Mouse (Mus musculus): ENCODE measurements around the gene Olfr548-ps1. TPM values are rescaled to one million over a fixed set of nuclear protein-coding genes. Genes with fewer than 3 reads are reported as not detected.
A peak's percentile ranks its signal among the peaks of the same experiment; 100 is the strongest.
"Not testable (repeated sequence)": the region's sequence is repeated elsewhere in the genome, so short reads cannot be mapped to it uniquely, and the experiment has no call there.

The Olfr548-ps1 gene
- polyA plus RNA-seq (2012; ENCODE audit: insufficient read depth, insufficient read length, low replicate concordance, missing spikeins), result not detected in 2 replicates

DNA sequence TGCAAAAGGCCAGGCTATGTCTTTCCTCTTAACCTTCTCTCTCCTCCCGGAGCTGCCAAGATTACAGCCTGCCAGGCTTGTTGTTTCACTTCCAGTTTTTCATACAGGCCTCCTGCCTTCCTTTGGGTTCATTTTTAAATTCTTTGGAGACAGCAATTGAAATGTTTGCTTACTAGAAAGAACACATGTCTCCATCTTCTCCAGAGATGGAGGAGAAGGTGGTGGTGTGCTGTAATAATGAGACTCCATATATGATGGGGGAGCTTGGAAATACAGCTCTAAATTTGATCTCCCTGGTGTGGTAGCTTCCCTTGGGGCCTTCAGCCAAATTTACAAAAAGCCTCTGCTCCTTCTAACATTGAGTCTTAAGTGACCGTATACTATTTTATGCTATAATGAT lies at the start of gene Olfr548-ps1:
Olfr548-ps1 (plus strand) TSS at position 301 of the 400 bp plus-strand sequence.
- TF ChIP-seq POLR2A (IDR thresholded peaks at IDR 0.05; ENCODE audit: insufficient read depth, low read depth, low read length), result no peak
- TF ChIP-seq CTCF (IDR thresholded peaks at IDR 0.05; ENCODE audit: insufficient read depth, low read depth, low read length), result no peak
- no peaks in the 10 kb centered on the region for H3K4me1 ChIP-seq (ENCODE audit: control insufficient read depth, insufficient read depth, low read length)
- H3K4me3 ChIP-seq (ENCODE audit: insufficient read depth, low read depth, low read length), result no peak within 1 kb of the TSS
- no peak within 1 kb of the TSS for H3K27ac ChIP-seq (ENCODE audit: insufficient read depth, low read depth, low read length)
- WGBS, result 78% methylated on average over 2 of the region's 2 CpGs

DNA sequence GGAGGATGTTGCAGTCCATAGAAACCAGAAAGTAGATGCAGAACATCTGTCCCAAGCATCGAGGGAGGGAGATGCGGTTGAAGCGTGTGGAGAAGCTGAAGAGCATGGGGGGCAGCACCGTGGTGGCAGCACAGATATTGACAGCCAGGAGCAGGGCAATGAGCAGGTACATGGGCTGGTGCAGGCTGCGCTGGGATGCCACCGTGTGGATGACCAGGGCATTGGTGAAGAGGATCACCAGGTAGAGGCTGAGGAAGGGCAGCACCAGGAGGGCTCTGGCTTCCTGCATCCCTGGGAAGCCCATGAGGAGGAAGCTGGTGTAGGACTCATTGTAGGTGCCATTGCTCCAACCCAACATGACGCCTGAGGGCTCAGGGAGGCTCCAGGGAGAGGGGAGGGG lies 46.3 kb upstream of the Olfr548-ps1 start:
- not testable (repeated sequence) for H3K4me3 ChIP-seq (ENCODE audit: insufficient read depth, low read depth, low read length); H3K4me1 ChIP-seq (ENCODE audit: control insufficient read depth, insufficient read depth, low read length); H3K27ac ChIP-seq (ENCODE audit: insufficient read depth, low read depth, low read length)
- WGBS, result 55% methylated on average over 7 of the region's 7 CpGs

- TF ChIP-seq CTCF (IDR thresholded peaks at IDR 0.05; ENCODE audit: insufficient read depth, low read depth, low read length) (no peak), POLR2A (IDR thresholded peaks at IDR 0.05; ENCODE audit: insufficient read depth, low read depth, low read length) (no peak)
- no peak within 1 kb of the TSS for H3K27ac ChIP-seq (ENCODE audit: insufficient read depth, low read depth, low read length)
- H3K4me3 ChIP-seq (ENCODE audit: insufficient read depth, low read depth, low read length), result no peak within 1 kb of the TSS
- 66% methylated on average over 3 of the region's 3 CpGs for WGBS
- H3K4me1 ChIP-seq (ENCODE audit: control insufficient read depth, insufficient read depth, low read length), result no peaks in the 10 kb centered on the region
These were observed 41.2 kb upstream of the Olfr548-ps1 start, which contains the start of gene Olfr545 for GRCm38 (mm10) chr7:102499473-102499872. Olfr545 (minus strand) TSS chr7:102499573.

GRCm38 (mm10) chr7:102501986-102502385 lies 38.7 kb upstream of the Olfr548-ps1 start:
- WGBS, result 70% methylated on average over 5 of the region's 5 CpGs

DNA sequence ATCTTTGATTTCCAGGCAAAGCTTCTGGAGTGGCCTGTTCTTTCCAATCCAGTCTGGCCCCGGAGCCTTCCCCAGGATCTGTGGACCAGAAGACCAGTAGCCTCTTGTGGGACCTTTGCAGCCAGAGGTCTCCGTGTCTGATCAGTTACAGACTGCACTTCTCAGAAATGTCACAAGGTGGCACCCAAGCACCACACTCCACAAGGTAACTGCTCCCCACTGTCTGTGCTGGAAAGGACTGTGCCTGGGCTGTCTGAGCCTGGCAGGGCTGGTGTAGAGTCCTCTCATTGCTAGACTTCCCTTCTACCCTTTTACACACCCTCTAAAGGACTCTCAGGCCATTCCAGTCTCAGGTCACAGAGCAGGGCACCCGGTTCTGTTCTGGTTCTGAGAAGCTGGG lies 33.8 kb upstream of the Olfr548-ps1 start:
- Histone ChIP-seq H3K4me3 (ENCODE audit: insufficient read depth, low read depth, low read length) (no peak overlapping the region), H3K27ac (ENCODE audit: insufficient read depth, low read depth, low read length) (no peak overlapping the region), H3K4me1 (ENCODE audit: control insufficient read depth, insufficient read depth, low read length) (no peaks in the 10 kb centered on the region)
- 46% methylated on average over 3 of the region's 3 CpGs for WGBS
- peak; percentile 59 for TF ChIP-seq CTCF (IDR thresholded peaks at IDR 0.05; ENCODE audit: insufficient read depth, low read depth, low read length)
- TF ChIP-seq POLR2A (IDR thresholded peaks at IDR 0.05; ENCODE audit: insufficient read depth, low read depth, low read length), result no peak

More at GRCm38 (mm10) chr7:102501986-102502385, 38.7 kb upstream of the Olfr548-ps1 start:
- no peaks in the 10 kb centered on the region for H3K4me1 ChIP-seq (ENCODE audit: control insufficient read depth, insufficient read depth, low read length)
- no peak overlapping the region for H3K4me3 ChIP-seq (ENCODE audit: insufficient read depth, low read depth, low read length)
- H3K27ac ChIP-seq (ENCODE audit: insufficient read depth, low read depth, low read length), result no peak overlapping the region
- TF ChIP-seq POLR2A (IDR thresholded peaks at IDR 0.05; ENCODE audit: insufficient read depth, low read depth, low read length) (no peak), CTCF (IDR thresholded peaks at IDR 0.05; ENCODE audit: insufficient read depth, low read depth, low read length) (no peak)

GRCm38 (mm10) chr7:102508066-102508465 lies 32.6 kb upstream of the Olfr548-ps1 start:
- peaks cover 4% of the 10 kb centered on the region for H3K4me1 ChIP-seq (ENCODE audit: control insufficient read depth, insufficient read depth, low read length)
- H3K27ac ChIP-seq (ENCODE audit: insufficient read depth, low read depth, low read length), result no peak overlapping the region
- 92% methylated on average over 9 of the region's 9 CpGs for WGBS
- TF ChIP-seq CTCF (IDR thresholded peaks at IDR 0.05; ENCODE audit: insufficient read depth, low read depth, low read length) (no peak), POLR2A (IDR thresholded peaks at IDR 0.05; ENCODE audit: insufficient read depth, low read depth, low read length) (no peak)
- H3K4me3 ChIP-seq (ENCODE audit: insufficient read depth, low read depth, low read length), result no peak overlapping the region

GRCm38 (mm10) chr7:102508666-102509065 lies 32.0 kb upstream of the Olfr548-ps1 start:
- Histone ChIP-seq H3K4me1 (ENCODE audit: control insufficient read depth, insufficient read depth, low read length) (peaks cover 4% of the 10 kb centered on the region), H3K4me3 (ENCODE audit: insufficient read depth, low read depth, low read length) (no peak overlapping the region), H3K27ac (ENCODE audit: insufficient read depth, low read depth, low read length) (no peak overlapping the region)
- no peak for TF ChIP-seq POLR2A (IDR thresholded peaks at IDR 0.05; ENCODE audit: insufficient read depth, low read depth, low read length)
- TF ChIP-seq CTCF (IDR thresholded peaks at IDR 0.05; ENCODE audit: insufficient read depth, low read depth, low read length), result no peak
- 93% methylated on average over 6 of the region's 6 CpGs for WGBS

DNA sequence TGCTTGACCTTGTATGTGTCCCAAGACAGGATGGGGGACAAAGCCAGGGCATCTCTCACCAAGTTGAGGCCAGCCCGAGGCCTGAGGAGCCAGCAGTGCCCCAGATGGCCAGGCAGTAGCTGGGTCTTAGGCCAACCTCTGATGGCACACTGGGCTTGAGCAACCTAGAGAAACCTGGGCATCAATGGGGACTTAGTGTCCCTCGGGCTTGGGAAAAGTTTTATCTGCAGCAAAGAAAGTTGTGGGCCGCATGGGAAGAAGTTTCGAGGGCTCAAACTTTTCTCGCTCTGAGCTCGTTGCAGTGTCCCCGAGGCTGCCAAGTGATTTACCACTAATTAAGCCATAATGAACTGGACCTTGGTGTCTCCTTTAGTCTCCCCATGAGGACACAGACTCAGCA lies 31.0 kb upstream of the Olfr548-ps1 start:
- Histone ChIP-seq H3K4me1 (ENCODE audit: control insufficient read depth, insufficient read depth, low read length) (peaks cover 4% of the 10 kb centered on the region), H3K27ac (ENCODE audit: insufficient read depth, low read depth, low read length) (no peak overlapping the region), H3K4me3 (ENCODE audit: insufficient read depth, low read depth, low read length) (no peak overlapping the region)
- TF ChIP-seq POLR2A (IDR thresholded peaks at IDR 0.05; ENCODE audit: insufficient read depth, low read depth, low read length) (no peak), CTCF (IDR thresholded peaks at IDR 0.05; ENCODE audit: insufficient read depth, low read depth, low read length) (no peak)
- 74% methylated on average over 7 of the region's 7 CpGs for WGBS

- H3K27ac ChIP-seq (ENCODE audit: insufficient read depth, low read depth, low read length), result no peak overlapping the region
- TF ChIP-seq POLR2A (IDR thresholded peaks at IDR 0.05; ENCODE audit: insufficient read depth, low read depth, low read length) (no peak), CTCF (IDR thresholded peaks at IDR 0.05; ENCODE audit: insufficient read depth, low read depth, low read length) (no peak)
- no peak overlapping the region for H3K4me3 ChIP-seq (ENCODE audit: insufficient read depth, low read depth, low read length)
- H3K4me1 ChIP-seq (ENCODE audit: control insufficient read depth, insufficient read depth, low read length), result peaks cover 4% of the 10 kb centered on the region
- WGBS, result 95% methylated on average over 10 of the region's 10 CpGs
These were observed 28.8 kb upstream of the Olfr548-ps1 start for GRCm38 (mm10) chr7:102511927-102512326.
